ENCODE assay signal across 23 mouse cellular contexts in genomic region chr19:57375746-57376145, GRCm38 (mm10). TPM values are rescaled to one million over a fixed set of nuclear protein-coding genes. Genes with fewer than 3 reads are reported as not detected.
DNase-seq lines count a peak whose midpoint lies in the region; ATAC-seq lines count a peak whose summit lies in the region.
"Had no signal": no experiment of that assay in that cellular context is flagged by ENCODE, and none has a peak within 500 bp of the region (broad histone marks: within the 10 kb centered on the region; RNA-seq: fewer than 3 reads in every experiment).

No protein-coding gene starts in this region.

- DNase-seq in embryonic facial prominence, embryonic 11.5 days (ENCODE audit: low spot score), result no peak
- no peak for DNase-seq in embryonic facial prominence, embryonic 10.5 days (ENCODE audit: low spot score)
- DNase-seq in ES-CJ7 (ENCODE audit: low read depth, low spot score) (peak; percentile 11), ZHBTc4 (ENCODE audit: low read depth, low spot score) (peak; percentile 63)
- peak; percentile 45 for DNase-seq in retina, postnatal 1 day
- no peak for DNase-seq in hindbrain, embryonic 11.5 days (ENCODE audit: low spot score)
- DNase-seq in heart, adult 9 months (ENCODE audit: low spot score in 2 of 2), result no peak
- no peak for DNase-seq in kidney, adult 8-10 months
- DNase-seq: adrenal gland, postnatal 10 days; adrenal gland, postnatal 36 days; cerebellum, adult 11 months; cerebellum, adult 2 months; cerebellum, adult 9-11 months; cerebellum, postnatal 25 days; gastrocnemius, postnatal 10 days; gastrocnemius, postnatal 36 days; heart, adult 2 months had no signal

- 80% methylated on average over 11 of the region's 11 CpGs for WGBS in embryonic facial prominence, embryonic 11.5 days
- 84% methylated on average over 11 of the region's 11 CpGs for WGBS in embryonic facial prominence, embryonic 10.5 days
- WGBS in hindbrain, embryonic 11.5 days, result 89% methylated on average over 11 of the region's 11 CpGs

- ATAC-seq in embryonic facial prominence, embryonic 11.5 days (replicated peaks; ENCODE audit: insufficient number of reproducible peaks, low FRiP score, low TSS enrichment, low read depth), result peak; percentile 8; the same call in 1 of the 2 replicates
- ATAC-seq in hindbrain, embryonic 11.5 days (ENCODE audit: low FRiP score), result no peak
- ATAC-seq: forebrain, embryonic 13.5 days; forebrain, embryonic 16.5 days; hindbrain, embryonic 16.5 days had no signal

- no peak overlapping the region for H3K4me2 ChIP-seq in embryonic facial prominence, embryonic 11.5 days (ENCODE audit: low read depth, low read length)
- no peak overlapping the region for H3K4me2 ChIP-seq in hindbrain, embryonic 11.5 days (replicated peaks; ENCODE audit: low read depth, low read length)
- H3K4me2 ChIP-seq: forebrain, embryonic 13.5 days; heart, embryonic 11.5 days; hindbrain, embryonic 13.5 days had no signal

- no peak overlapping the region for H3K27ac ChIP-seq in embryonic facial prominence, embryonic 11.5 days (replicated peaks; ENCODE audit: low read depth, low read length)
- H3K27ac ChIP-seq in embryonic facial prominence, embryonic 10.5 days (replicated peaks), result no peak overlapping the region
- no peak overlapping the region for H3K27ac ChIP-seq in hindbrain, embryonic 11.5 days (ENCODE audit: low read depth, low read length)
- H3K27ac ChIP-seq: forebrain, embryonic 10.5 days; forebrain, embryonic 13.5 days; heart, adult 2 months; hindbrain, embryonic 13.5 days had no signal

- no peak overlapping the region for H3K4me3 ChIP-seq in embryonic facial prominence, embryonic 11.5 days (ENCODE audit: low read depth, low read length)
- no peak overlapping the region for H3K4me3 ChIP-seq in embryonic facial prominence, embryonic 10.5 days
- H3K4me3 ChIP-seq in hindbrain, embryonic 11.5 days (ENCODE audit: low read depth, low read length), result no peak overlapping the region
- H3K4me3 ChIP-seq: forebrain, embryonic 10.5 days; forebrain, embryonic 13.5 days; heart, adult 2 months; hindbrain, embryonic 13.5 days had no signal

- H3K27me3 ChIP-seq in embryonic facial prominence, embryonic 11.5 days (ENCODE audit: control insufficient read depth, insufficient read depth, low read length), result no peaks in the 10 kb centered on the region
- H3K27me3 ChIP-seq in embryonic facial prominence, embryonic 10.5 days (replicated peaks; ENCODE audit: low read depth, poor library complexity, severe bottlenecking), result no peaks in the 10 kb centered on the region
- no peaks in the 10 kb centered on the region for H3K27me3 ChIP-seq in hindbrain, embryonic 11.5 days (ENCODE audit: control insufficient read depth, insufficient read depth, low read length)
- H3K27me3 ChIP-seq: forebrain, embryonic 13.5 days; hindbrain, embryonic 13.5 days had no signal

- peaks cover 11% of the 10 kb centered on the region for H3K36me3 ChIP-seq in embryonic facial prominence, embryonic 11.5 days (replicated peaks; ENCODE audit: control insufficient read depth, insufficient read depth, low read depth, low read length)
- peaks cover 99% of the 10 kb centered on the region for H3K36me3 ChIP-seq in embryonic facial prominence, embryonic 10.5 days (replicated peaks)
- peaks cover 46% of the 10 kb centered on the region for H3K36me3 ChIP-seq in hindbrain, embryonic 11.5 days (ENCODE audit: control insufficient read depth, insufficient read depth, low read length)

- H3K4me1 ChIP-seq in embryonic facial prominence, embryonic 11.5 days (ENCODE audit: control insufficient read depth, insufficient read depth, low read length), result no peaks in the 10 kb centered on the region
- peaks cover 12% of the 10 kb centered on the region; the same call in 1 of the 2 replicates for H3K4me1 ChIP-seq in embryonic facial prominence, embryonic 10.5 days
- no peaks in the 10 kb centered on the region for H3K4me1 ChIP-seq in hindbrain, embryonic 11.5 days (replicated peaks; ENCODE audit: control insufficient read depth, insufficient read depth, low read length)
- H3K4me1 ChIP-seq: forebrain, embryonic 10.5 days; forebrain, embryonic 13.5 days; hindbrain, embryonic 13.5 days had no signal

- no peaks in the 10 kb centered on the region for H3K9me3 ChIP-seq in embryonic facial prominence, embryonic 11.5 days (replicated peaks; ENCODE audit: control insufficient read depth, low read length)
- no peaks in the 10 kb centered on the region for H3K9me3 ChIP-seq in embryonic facial prominence, embryonic 10.5 days
- no peaks in the 10 kb centered on the region for H3K9me3 ChIP-seq in hindbrain, embryonic 11.5 days (ENCODE audit: control insufficient read depth, low read length)
- H3K9me3 ChIP-seq: forebrain, embryonic 10.5 days; forebrain, embryonic 13.5 days; hindbrain, embryonic 13.5 days had no signal

- no peak overlapping the region for H3K9ac ChIP-seq in embryonic facial prominence, embryonic 11.5 days (replicated peaks; ENCODE audit: low read length)
- no peak overlapping the region for H3K9ac ChIP-seq in hindbrain, embryonic 11.5 days (ENCODE audit: low read depth, low read length)
- H3K9ac ChIP-seq: forebrain, embryonic 13.5 days; hindbrain, embryonic 13.5 days had no signal

RNA-seq across cellular contexts. Expression of gene Fam160b1, which starts 15.3 kb away (rescaled TPM):
- polyA plus RNA-seq in embryonic facial prominence, embryonic 11.5 days (2014; fragmentation: Nextera tagmentation; extraction: Ambion mirVana), result 14.9 and 16.4 TPM in 2 replicates
- polyA plus RNA-seq in embryonic facial prominence, embryonic 10.5 days (2016; fragmentation: Nextera tagmentation; extraction: Ambion mirVana), result 12.6 and 13.1 TPM in 2 replicates
- polyA plus RNA-seq in hindbrain, embryonic 11.5 days (2014; fragmentation: Nextera tagmentation; extraction: Ambion mirVana), result 14.2 and 15.4 TPM in 2 replicates

Comparison
In these comparisons a context has a peak if more than half of its experiments do, and no peak if none do; other contexts are left out.
1. DNase-seq: peak in ES-CJ7 (single experiment), ZHBTc4 (single experiment) and retina, postnatal 1 day (single experiment); none in embryonic facial prominence, embryonic 11.5 days (single experiment), embryonic facial prominence, embryonic 10.5 days (single experiment), hindbrain, embryonic 11.5 days (single experiment), heart, adult 9 months (0 of 2) and kidney, adult 8-10 months (0 of 2).